Mouse (Mus musculus) hindbrain, embryonic 12.5 days (tissue): Measurements from ENCODE around the gene Alox12b. TPM values are rescaled to one million over a fixed set of nuclear protein-coding genes. Genes with fewer than 3 reads are reported as not detected.

ENCODE experiments used
- ATAC-seq: fragments of 200-750 bp; cut with Nextera tagmentation; 2 replicates; pipeline ENCODE4 v1.8.0; 2017; ENCODE audit warnings: moderate TSS enrichment; ENCODE audit not compliant: low FRiP score
- H3K27ac ChIP-seq: fragments of 300-500 bp; sonication (generic); 2 replicates; pipeline ENCODE4 v1.5.1; 2016; ENCODE audit warnings: mild to moderate bottlenecking
- H3K27me3 ChIP-seq: fragments of 300-500 bp; sonication (generic); 2 replicates; pipeline ENCODE4 v1.6.1; 2016; ENCODE audit warnings: mild to moderate bottlenecking
- H3K36me3 ChIP-seq: fragments of 300-500 bp; sonication (generic); 2 replicates; pipeline ENCODE4 v1.6.1; 2016; ENCODE audit warnings: mild to moderate bottlenecking
- H3K4me1 ChIP-seq: fragments of 300-500 bp; sonication (generic); 2 replicates; pipeline ENCODE4 v1.6.1; 2016
- H3K4me2 ChIP-seq: fragments of 300-500 bp; sonication (generic); replicated peaks from 2 replicates; pipeline ENCODE4 v1.6.1; 2016; ENCODE audit warnings: mild to moderate bottlenecking
- H3K4me3 ChIP-seq: fragments of 300-500 bp; sonication (generic); 2 replicates; pipeline ENCODE4 v1.5.1; 2016; ENCODE audit warnings: mild to moderate bottlenecking
- H3K9ac ChIP-seq: fragments of 300-500 bp; sonication (generic); 2 replicates; pipeline ENCODE4 v1.6.1; 2016; ENCODE audit warnings: mild to moderate bottlenecking, moderate library complexity
- H3K9me3 ChIP-seq: fragments of 300-500 bp; sonication (generic); replicated peaks from 2 replicates; pipeline ENCODE4 v1.6.1; 2016; ENCODE audit warnings: mild to moderate bottlenecking
- WGBS: fragments of 180-500 bp; shearing (Covaris S2); methylation state at CpG from one replicate; pipeline ENCODE4 v1.1.7; 2016; 5-methylcytosine and 5-hydroxymethylcytosine counted together
- polyA plus RNA-seq: library from polyadenylated mRNA; unstranded; fragments of >200 nt; fragmentation: Nextera tagmentation; extraction: Ambion mirVana; gene quantifications from 2 replicates; pipeline ENCODE4 v1.2.1, GENCODE M21; 2016

Gene Alox12b
- 0.12 TPM in 2 replicates for polyA plus RNA-seq

GRCm38 (mm10) chr11:69156800-69157199 is at the start of gene Alox12b:
Alox12b (plus strand) TSS chr11:69156989.
- Histone ChIP-seq H3K36me3 (no peaks in the 10 kb centered on the region), H3K9ac (no peak within 1 kb of the TSS; the same call in 1 of the 2 replicates), H3K4me1 (peaks cover 10% of the 10 kb centered on the region), H3K4me2 (peak within 1 kb of the TSS; percentile 48), H3K27ac (no peak within 1 kb of the TSS), H3K27me3 (peaks cover 51% of the 10 kb centered on the region), H3K9me3 (no peaks in the 10 kb centered on the region), H3K4me3 (peak within 1 kb of the TSS; percentile 22)
- peak; percentile 78 for ATAC-seq
- 2% methylated on average over 18 of the region's 18 CpGs for WGBS

GRCm38 (mm10) chr11:69107676-69108075 is 49.1 kb upstream of the Alox12b start:
- no peak overlapping the region for H3K27ac ChIP-seq
- 92% methylated on average over 11 of the region's 11 CpGs for WGBS
- H3K4me1 ChIP-seq, result peaks cover 8% of the 10 kb centered on the region; the same call in 1 of the 2 replicates
- peaks cover 5% of the 10 kb centered on the region for H3K27me3 ChIP-seq
- no peaks in the 10 kb centered on the region for H3K9me3 ChIP-seq
- no peak overlapping the region for H3K9ac ChIP-seq
- H3K36me3 ChIP-seq, result peaks cover 68% of the 10 kb centered on the region
- no peak for ATAC-seq
- no peak overlapping the region for H3K4me2 ChIP-seq
- H3K4me3 ChIP-seq, result no peak overlapping the region

- Histone ChIP-seq H3K36me3 (peaks cover 63% of the 10 kb centered on the region), H3K4me1 (peaks cover 8% of the 10 kb centered on the region; the same call in 1 of the 2 replicates), H3K4me3 (no peak overlapping the region), H3K9me3 (no peaks in the 10 kb centered on the region), H3K27ac (no peak overlapping the region), H3K27me3 (peaks cover 10% of the 10 kb centered on the region), H3K4me2 (no peak overlapping the region), H3K9ac (no peak overlapping the region)
- 93% methylated on average over 9 of the region's 9 CpGs for WGBS
- no peak for ATAC-seq
These were observed 48.6 kb upstream of the Alox12b start for GRCm38 (mm10) chr11:69108223-69108622.

GRCm38 (mm10) chr11:69109032-69109900 is 47.5 kb upstream of the Alox12b start:
- no peak for ATAC-seq
- 83% methylated on average over 13 of the region's 13 CpGs for WGBS
- peaks cover 53% of the 10 kb centered on the region for H3K36me3 ChIP-seq
- no peak overlapping the region for H3K4me3 ChIP-seq
- H3K4me2 ChIP-seq, result 0 out of 2 replicates have a peak overlapping the region, but pooled peaks have one; percentile 50
- no peak overlapping the region for H3K27ac ChIP-seq
- no peak overlapping the region for H3K9ac ChIP-seq
- H3K4me1 ChIP-seq, result peaks cover 8% of the 10 kb centered on the region; the same call in 1 of the 2 replicates
- no peaks in the 10 kb centered on the region for H3K9me3 ChIP-seq
- peaks cover 16% of the 10 kb centered on the region for H3K27me3 ChIP-seq

- Histone ChIP-seq H3K4me2 (peak overlapping the region; percentile 50), H3K36me3 (peaks cover 40% of the 10 kb centered on the region), H3K4me3 (peak overlapping the region; percentile 44), H3K4me1 (peaks cover 8% of the 10 kb centered on the region; the same call in 1 of the 2 replicates), H3K9me3 (no peaks in the 10 kb centered on the region), H3K27me3 (peaks cover 27% of the 10 kb centered on the region), H3K9ac (peak overlapping the region; percentile 41), H3K27ac (no peak overlapping the region)
- no peak for ATAC-seq
- under 1% methylated on average over 30 of the region's 30 CpGs for WGBS
These were observed 46.3 kb upstream of the Alox12b start for GRCm38 (mm10) chr11:69110319-69111046.

GRCm38 (mm10) chr11:69111051-69111810 is 45.6 kb upstream of the Alox12b start:
- H3K36me3 ChIP-seq, result peaks cover 33% of the 10 kb centered on the region
- H3K27me3 ChIP-seq, result peaks cover 34% of the 10 kb centered on the region
- no peak overlapping the region for H3K27ac ChIP-seq
- peak overlapping the region; percentile 50 for H3K4me2 ChIP-seq
- H3K9ac ChIP-seq, result peak overlapping the region; percentile 41
- 5% methylated on average over 21 of the region's 21 CpGs for whole genome bisulfite sequencing
- ATAC-seq, result no peak
- no peaks in the 10 kb centered on the region for H3K9me3 ChIP-seq
- H3K4me1 ChIP-seq, result peaks cover 8% of the 10 kb centered on the region; the same call in 1 of the 2 replicates
- H3K4me3 ChIP-seq, result peak overlapping the region; percentile 44

GRCm38 (mm10) chr11:69111865-69112264 is 44.9 kb upstream of the Alox12b start:
- Histone ChIP-seq H3K36me3 (peaks cover 28% of the 10 kb centered on the region), H3K9ac (no peak overlapping the region), H3K27me3 (peaks cover 40% of the 10 kb centered on the region), H3K4me1 (peaks cover 9% of the 10 kb centered on the region), H3K9me3 (no peaks in the 10 kb centered on the region), H3K27ac (no peak overlapping the region), H3K4me2 (no peak overlapping the region; the same call in 1 of the 2 replicates), H3K4me3 (no peak overlapping the region)
- WGBS, result 68% methylated on average over 4 of the region's 4 CpGs
- ATAC-seq, result no peak

- WGBS, result 67% methylated on average over 3 of the region's 3 CpGs
- no peak overlapping the region for H3K9ac ChIP-seq
- H3K36me3 ChIP-seq, result peaks cover 6% of the 10 kb centered on the region; the same call in 1 of the 2 replicates
- ATAC-seq, result no peak
- peaks cover 14% of the 10 kb centered on the region for H3K4me1 ChIP-seq
- no peak overlapping the region for H3K4me2 ChIP-seq
- H3K4me3 ChIP-seq, result no peak overlapping the region
- peaks cover 43% of the 10 kb centered on the region for H3K27me3 ChIP-seq
- no peaks in the 10 kb centered on the region for H3K9me3 ChIP-seq
- no peak overlapping the region for H3K27ac ChIP-seq
These were observed 42.8 kb upstream of the Alox12b start for GRCm38 (mm10) chr11:69114018-69114417.

- Histone ChIP-seq H3K9me3 (no peaks in the 10 kb centered on the region), H3K27me3 (peaks cover 47% of the 10 kb centered on the region), H3K27ac (no peak overlapping the region), H3K4me3 (no peak overlapping the region), H3K4me2 (no peak overlapping the region), H3K4me1 (peaks cover 16% of the 10 kb centered on the region), H3K9ac (no peak overlapping the region), H3K36me3 (0 out of 2 replicates have a peak, but pooled peaks cover under 1% of the 10 kb centered on the region)
- ATAC-seq, result no peak
- 84% methylated on average over 3 of the region's 3 CpGs for WGBS
These were observed 42.2 kb upstream of the Alox12b start for GRCm38 (mm10) chr11:69114621-69115020.

GRCm38 (mm10) chr11:69116843-69117242 is 39.9 kb upstream of the Alox12b start:
- no peak overlapping the region for H3K27ac ChIP-seq
- peaks cover 32% of the 10 kb centered on the region for H3K4me1 ChIP-seq
- H3K9me3 ChIP-seq, result no peaks in the 10 kb centered on the region
- no peak overlapping the region for H3K9ac ChIP-seq
- peak overlapping the region; percentile 84; the same call in 1 of the 2 replicates for H3K4me3 ChIP-seq
- WGBS, result 58% methylated on average over 5 of the region's 5 CpGs
- ATAC-seq, result no peak
- peak overlapping the region; percentile 97 for H3K4me2 ChIP-seq
- H3K27me3 ChIP-seq, result peaks cover 61% of the 10 kb centered on the region
- no peaks in the 10 kb centered on the region for H3K36me3 ChIP-seq

- peak overlapping the region; percentile 81 for H3K9ac ChIP-seq
- WGBS, result under 1% methylated on average over 45 of the region's 45 CpGs
- H3K4me2 ChIP-seq, result peak overlapping the region; percentile 97
- H3K9me3 ChIP-seq, result no peaks in the 10 kb centered on the region
- no peaks in the 10 kb centered on the region for H3K36me3 ChIP-seq
- peaks cover 31% of the 10 kb centered on the region for H3K4me1 ChIP-seq
- no peak for ATAC-seq
- peak overlapping the region; percentile 44; the same call in 1 of the 2 replicates for H3K27ac ChIP-seq
- H3K4me3 ChIP-seq, result peak overlapping the region; percentile 84
- H3K27me3 ChIP-seq, result peaks cover 56% of the 10 kb centered on the region
These were observed 38.8 kb upstream of the Alox12b start for GRCm38 (mm10) chr11:69117737-69118695.
